Mouse (Mus musculus) retina, adult 2 months (tissue): ENCODE results near the gene Smurf1.

Experiments
- DNase-seq: peaks from one replicate; pipeline ENCODE4 v3.0.0-alpha.2; 2012; ENCODE audit warnings: low read depth, low spot score

Gene Smurf1

GRCm38 (mm10) chr5:144954432-144954831 lies 11.2 kb downstream of the Smurf1 start:
- DNase-seq, result no peak

- no peak for DNase-seq
These were observed 13.1 kb downstream of the Smurf1 start for GRCm38 (mm10) chr5:144952592-144952991.

GRCm38 (mm10) chr5:144950428-144951051 lies 15.1 kb downstream of the Smurf1 start:
- DNase-seq, result no peak

GRCm38 (mm10) chr5:144949856-144950255 lies 15.8 kb downstream of the Smurf1 start:
- DNase-seq, result no peak

- no peak for DNase-seq
These were observed 17.2 kb downstream of the Smurf1 start for GRCm38 (mm10) chr5:144948422-144948821.

- DNase-seq, result no peak
These were observed 17.6 kb downstream of the Smurf1 start for GRCm38 (mm10) chr5:144948002-144948401.

GRCm38 (mm10) chr5:144946032-144946431 lies 19.6 kb downstream of the Smurf1 start:
- no peak for DNase-seq

- no peak for DNase-seq
These were observed 20.7 kb downstream of the Smurf1 start for GRCm38 (mm10) chr5:144944932-144945331.

- DNase-seq, result no peak
These were observed 21.3 kb downstream of the Smurf1 start for GRCm38 (mm10) chr5:144944370-144944769.

GRCm38 (mm10) chr5:144943346-144943745 lies 22.3 kb downstream of the Smurf1 start:
- no peak for DNase-seq

GRCm38 (mm10) chr5:144942431-144942830 lies 23.2 kb downstream of the Smurf1 start:
- DNase-seq, result no peak

- DNase-seq, result no peak
These were observed 24.7 kb downstream of the Smurf1 start for GRCm38 (mm10) chr5:144940904-144941303.

- DNase-seq, result no peak
These were observed 28.3 kb downstream of the Smurf1 start for GRCm38 (mm10) chr5:144937304-144937703.

- DNase-seq, result no peak
These were observed 32.2 kb downstream of the Smurf1 start for GRCm38 (mm10) chr5:144933486-144933885.

GRCm38 (mm10) chr5:144931841-144932240 lies 33.8 kb downstream of the Smurf1 start:
- DNase-seq, result no peak

- no peak for DNase-seq
These were observed 36.6 kb downstream of the Smurf1 start for GRCm38 (mm10) chr5:144928856-144929713.

GRCm38 (mm10) chr5:144926275-144926674 lies 39.4 kb downstream of the Smurf1 start:
- no peak for DNase-seq

- DNase-seq, result no peak
These were observed 42.3 kb downstream of the Smurf1 start for GRCm38 (mm10) chr5:144923351-144923750.

GRCm38 (mm10) chr5:144919790-144920189 lies 45.9 kb downstream of the Smurf1 start:
- DNase-seq, result no peak

- DNase-seq, result no peak
These were observed 46.5 kb downstream of the Smurf1 start for GRCm38 (mm10) chr5:144919194-144919593.

- no peak for DNase-seq
These were observed 47.4 kb downstream of the Smurf1 start for GRCm38 (mm10) chr5:144918204-144918603.

- DNase-seq, result no peak
These were observed 48.5 kb downstream of the Smurf1 start for GRCm38 (mm10) chr5:144917172-144917571.

GRCm38 (mm10) chr5:144915828-144916227 lies 49.8 kb downstream of the Smurf1 start:
- DNase-seq, result no peak
